8 mouse cellular contexts compared by ENCODE assay signal in genomic region chr10:18743286-18744142, GRCm38 (mm10). TPM values are rescaled to one million over a fixed set of nuclear protein-coding genes. Genes with fewer than 3 reads are reported as not detected.
DNase-seq lines count a peak whose midpoint lies in the region; ATAC-seq and TF ChIP-seq lines count a peak whose summit lies in the region.

Arfgef3 (minus strand) TSS chr10:18743949.

- no peaks in the 10 kb centered on the region; the same call in 1 of the 2 replicates for H3K27me3 ChIP-seq in ES-Bruce4 (ENCODE audit: control insufficient read depth, insufficient read depth, low read length, poor library complexity, severe bottlenecking)
- H3K27me3 ChIP-seq in forebrain, postnatal 0 days (ENCODE audit: insufficient read depth, low read length), result no peaks in the 10 kb centered on the region
- peaks cover 16% of the 10 kb centered on the region for H3K27me3 ChIP-seq in liver, embryonic 13.5 days
- no peaks in the 10 kb centered on the region for H3K27me3 ChIP-seq in thymus, adult 2 months (ENCODE audit: control insufficient read depth, insufficient read depth, low read length)

- H3K4me1 ChIP-seq in ES-Bruce4 (ENCODE audit: control insufficient read depth, insufficient read depth, low read length), result no peaks in the 10 kb centered on the region
- 0 out of 2 replicates have a peak, but pooled peaks cover 5% of the 10 kb centered on the region for H3K4me1 ChIP-seq in forebrain, postnatal 0 days (ENCODE audit: insufficient read depth)
- H3K4me1 ChIP-seq in liver, embryonic 13.5 days (replicated peaks), result no peaks in the 10 kb centered on the region
- H3K4me1 ChIP-seq in thymus, adult 2 months (replicated peaks; ENCODE audit: control insufficient read depth, insufficient read depth, low read length), result peaks cover 9% of the 10 kb centered on the region

- peak; percentile 92 to 94 for DNase-seq in cerebellum, adult 18-20 months
- DNase-seq in forebrain, postnatal 0 days, result peak; percentile 78
- DNase-seq in heart, postnatal 36 days, result peak; percentile 31 to 51
- peak; percentile 27 for DNase-seq in large intestine, adult 2 months (ENCODE audit: low read depth, low spot score)
- no peak for DNase-seq in liver, embryonic 13.5 days
- DNase-seq in natural killer cell, adult 2 months (ENCODE audit: low spot score in 2 of 2), result peak; percentile 16 to 19
- DNase-seq in thymus, adult 2 months, result peak; percentile 55

- WGBS in forebrain, postnatal 0 days, result 3% methylated on average over 50 of the region's 50 CpGs
- 2% methylated on average over 50 of the region's 50 CpGs for WGBS in large intestine, adult 2 months
- WGBS in liver, embryonic 13.5 days (ENCODE audit: insufficient replicate concordance), result 5% methylated on average over 46 of the region's 50 CpGs
- 5% methylated on average over 50 of the region's 50 CpGs for WGBS in thymus, adult 2 months

- intact Hi-C loops in heart, postnatal 36 days (cut with DNase I), result no loop called here

- no peak for TF ChIP-seq POLR2A in ES-Bruce4 (IDR thresholded peaks at IDR 0.05; ENCODE audit: insufficient read depth, low read length)
- no peak for TF ChIP-seq POLR2A in thymus, adult 2 months (IDR thresholded peaks at IDR 0.05; ENCODE audit: control insufficient read depth, extremely low read depth, insufficient read depth, low read length, poor library complexity)

- no peaks in the 10 kb centered on the region for H3K36me3 ChIP-seq in ES-Bruce4 (ENCODE audit: control insufficient read depth, insufficient read depth, low read length, poor library complexity, severe bottlenecking)
- no peaks in the 10 kb centered on the region for H3K36me3 ChIP-seq in forebrain, postnatal 0 days (ENCODE audit: insufficient read depth)
- H3K36me3 ChIP-seq in liver, embryonic 13.5 days, result no peaks in the 10 kb centered on the region
- no peaks in the 10 kb centered on the region for H3K36me3 ChIP-seq in thymus, adult 2 months (ENCODE audit: control insufficient read depth, insufficient read depth, low read length)

- no peak for TF ChIP-seq EP300 in ES-Bruce4 (IDR thresholded peaks at IDR 0.05; ENCODE audit: insufficient read depth, low read depth, low read length)

- H3K4me2 ChIP-seq in forebrain, postnatal 0 days (ENCODE audit: low read depth), result peak within 1 kb of the TSS; percentile 69
- H3K4me2 ChIP-seq in liver, embryonic 13.5 days, result peak within 1 kb of the TSS; percentile 69

- H3K9me3 ChIP-seq in ES-Bruce4 (replicated peaks; ENCODE audit: control insufficient read depth, insufficient read depth, low read length, poor library complexity, severe bottlenecking), result no peaks in the 10 kb centered on the region
- H3K9me3 ChIP-seq in forebrain, postnatal 0 days (ENCODE audit: low read length), result no peaks in the 10 kb centered on the region
- H3K9me3 ChIP-seq in liver, embryonic 13.5 days (replicated peaks), result no peaks in the 10 kb centered on the region

- TF ChIP-seq CTCF in ES-Bruce4 (IDR thresholded peaks at IDR 0.05; ENCODE audit: low read depth, low read length), result no peak
- no peak for TF ChIP-seq CTCF in forebrain, postnatal 0 days (IDR thresholded peaks at IDR 0.05; ENCODE audit: low read depth)
- 0 out of 2 replicates have a peak, but pooled peaks have one; percentile 18 for TF ChIP-seq CTCF in thymus, adult 2 months (IDR thresholded peaks at IDR 0.05; ENCODE audit: borderline replicate concordance, control insufficient read depth, extremely low read depth, insufficient read depth, low read length, poor library complexity)

- H3K27ac ChIP-seq in ES-Bruce4 (ENCODE audit: insufficient read depth, low read length), result no peak within 1 kb of the TSS
- H3K27ac ChIP-seq in forebrain, postnatal 0 days (ENCODE audit: low read depth, low read length), result peak within 1 kb of the TSS; percentile 93
- H3K27ac ChIP-seq in liver, embryonic 13.5 days, result no peak within 1 kb of the TSS
- no peak within 1 kb of the TSS for H3K27ac ChIP-seq in thymus, adult 2 months (ENCODE audit: control insufficient read depth, insufficient read depth, low read length)

- peak within 1 kb of the TSS; percentile 71 for H3K4me3 ChIP-seq in ES-Bruce4 (ENCODE audit: low read depth, low read length)
- H3K4me3 ChIP-seq in forebrain, postnatal 0 days (ENCODE audit: low read depth, low read length), result peak within 1 kb of the TSS; percentile 74
- H3K4me3 ChIP-seq in liver, embryonic 13.5 days (replicated peaks), result peak within 1 kb of the TSS; percentile 42
- H3K4me3 ChIP-seq in thymus, adult 2 months (ENCODE audit: control insufficient read depth, insufficient read depth, low read length), result peak within 1 kb of the TSS; percentile 41

- peak; percentile 87 for ATAC-seq in forebrain, postnatal 0 days
- ATAC-seq in liver, embryonic 13.5 days (ENCODE audit: low read depth), result peak; percentile 7; the same call in 1 of the 2 replicates

- H3K9ac ChIP-seq in ES-Bruce4 (ENCODE audit: low read depth, poor library complexity, severe bottlenecking), result peak within 1 kb of the TSS; percentile 34
- H3K9ac ChIP-seq in forebrain, postnatal 0 days, result peak within 1 kb of the TSS; percentile 94
- H3K9ac ChIP-seq in liver, embryonic 13.5 days, result no peak within 1 kb of the TSS

RNA-seq across cellular contexts. Expression of gene Arfgef3, which starts in this region (rescaled TPM):
- polyA plus RNA-seq in ES-Bruce4 (2011; ENCODE audit: insufficient read depth, insufficient read length, low read depth, missing spikeins), result 4.8 and 5.0 TPM in 2 replicates
- 26.6 and 34.8 TPM in 2 replicates for total RNA-seq in forebrain, postnatal 0 days (2014; rRNA removed)
- polyA plus RNA-seq in forebrain, postnatal 0 days (2015; fragmentation: Nextera tagmentation; extraction: Ambion mirVana), result 2.5 and 4.8 TPM in 2 replicates
- total RNA-seq in heart, postnatal 36 days (2021), result under 1 TPM; 0.22 to 0.33 TPM
- polyA plus RNA-seq in large intestine, adult 2 months (2012; rRNA removed), result 1.2 and 2.4 TPM in 2 replicates
- 0.02 TPM in 2 replicates for polyA plus RNA-seq in liver, embryonic 13.5 days (2015; fragmentation: Nextera tagmentation; extraction: Ambion mirVana)
- polyA plus RNA-seq in thymus, adult 2 months (2012; rRNA removed), result 0.92 and 1.4 TPM in 2 replicates

Comparison
In these comparisons a context has a peak if more than half of its experiments do, and no peak if none do; other contexts are left out.
1. RNA of gene Arfgef3 (total RNA-seq): 26.6 to 34.8 TPM in forebrain, postnatal 0 days; 0.22 to 0.33 TPM in heart, postnatal 36 days; every median in the first group is over 10 times any median in the second.
2. Peak in DNase-seq in heart, postnatal 36 days; RNA of the gene not detected or under 1 TPM.
3. Peak in ATAC-seq, H3K4me3 ChIP-seq and H3K4me2 ChIP-seq in liver, embryonic 13.5 days; RNA of the gene not detected or under 1 TPM.
4. Peak in every context shown above with its lines, with median percentiles within 50 percentile points of each other: H3K4me3 ChIP-seq.